Mouse (Mus musculus): ENCODE data around the gene Mmaa. TPM values are rescaled to one million over a fixed set of nuclear protein-coding genes. Genes with fewer than 3 reads are reported as not detected.
A peak's percentile ranks its signal among the peaks of the same experiment; 100 is the strongest.

Mmaa gene
- polyA plus RNA-seq (2015; fragmentation: Nextera tagmentation; extraction: Ambion mirVana) = 19.5 and 19.6 TPM in 2 replicates

- Histone ChIP-seq H3K4me3 (ENCODE audit: low read depth, low read length) (peak within 1 kb of the TSS; percentile 76), H3K9ac (ENCODE audit: low read depth, low read length) (peak within 1 kb of the TSS; percentile 81), H3K27ac (ENCODE audit: low read length) (peak within 1 kb of the TSS; percentile 95), H3K27me3 (ENCODE audit: control insufficient read depth, insufficient read depth, low read depth, low read length) (no peaks in the 10 kb centered on the region), H3K4me2 (ENCODE audit: low read length) (peak within 1 kb of the TSS; percentile 96), H3K4me1 (ENCODE audit: control insufficient read depth, insufficient read depth, low read length) (peaks cover 20% of the 10 kb centered on the region), H3K9me3 (replicated peaks; ENCODE audit: control insufficient read depth, low read length, poor library complexity, severe bottlenecking) (no peaks in the 10 kb centered on the region), H3K36me3 (ENCODE audit: control insufficient read depth, insufficient read depth, low read length) (no peaks in the 10 kb centered on the region)
- WGBS = under 1% methylated on average over 61 of the region's 74 CpGs
- peak; percentile 98 for ATAC-seq
These were observed at the start of gene Mmaa for GRCm38 (mm10) chr8:79294610-79295275. Gene Mmaa, minus strand, starts transcription at chr8:79294937.

DNA sequence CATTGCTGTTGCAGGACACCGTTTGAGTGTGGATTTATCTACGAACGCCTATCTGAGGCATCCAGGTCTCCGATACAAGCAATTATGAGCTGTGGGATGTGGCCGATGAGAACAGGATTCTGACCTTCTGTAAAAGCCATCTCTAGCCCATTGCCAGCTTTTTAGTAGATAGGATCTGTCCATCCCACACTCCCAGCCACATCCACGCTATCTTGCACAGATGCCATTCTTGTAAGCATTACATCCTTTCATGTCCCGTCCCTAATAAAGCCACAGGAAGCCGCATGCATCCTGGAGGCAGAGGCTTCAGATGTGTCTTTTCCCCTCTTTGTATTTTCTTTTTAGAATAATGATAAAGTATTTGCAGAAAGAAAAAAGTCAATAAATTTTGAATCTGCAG, 46.5 kb upstream of the Mmaa start:
- Histone ChIP-seq H3K36me3 (ENCODE audit: control insufficient read depth, insufficient read depth, low read length) (peaks cover 20% of the 10 kb centered on the region), H3K4me1 (ENCODE audit: control insufficient read depth, insufficient read depth, low read length) (no peaks in the 10 kb centered on the region), H3K9me3 (replicated peaks; ENCODE audit: control insufficient read depth, low read length, poor library complexity, severe bottlenecking) (no peaks in the 10 kb centered on the region), H3K4me3 (ENCODE audit: low read depth, low read length) (no peak overlapping the region), H3K4me2 (ENCODE audit: low read length) (no peak overlapping the region), H3K27me3 (ENCODE audit: control insufficient read depth, insufficient read depth, low read depth, low read length) (no peaks in the 10 kb centered on the region), H3K9ac (ENCODE audit: low read depth, low read length) (no peak overlapping the region), H3K27ac (ENCODE audit: low read length) (no peak overlapping the region)
- 84% methylated on average over 8 of the region's 8 CpGs for WGBS
- no peak for ATAC-seq

DNA sequence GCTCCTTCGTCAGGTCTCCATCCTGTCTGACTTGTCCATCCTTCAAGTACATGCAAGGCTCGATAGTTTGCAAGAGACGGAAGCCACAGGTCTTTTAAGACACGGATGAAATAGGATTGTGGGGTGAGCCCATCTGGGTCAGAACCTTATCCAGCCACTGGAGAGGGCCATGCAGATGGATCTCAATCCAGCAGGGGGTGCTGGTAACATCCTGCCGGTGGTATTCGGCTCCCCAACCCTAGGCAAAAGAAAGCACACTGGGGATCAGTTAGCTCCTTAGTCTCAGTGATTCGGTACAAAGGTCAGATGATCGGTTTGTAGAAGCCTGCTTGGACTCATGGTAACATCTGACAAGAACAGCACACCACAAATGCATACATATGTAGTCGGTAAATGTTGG, 44.8 kb upstream of the Mmaa start:
- no peaks in the 10 kb centered on the region for H3K9me3 ChIP-seq (replicated peaks; ENCODE audit: control insufficient read depth, low read length, poor library complexity, severe bottlenecking)
- H3K27me3 ChIP-seq (ENCODE audit: control insufficient read depth, insufficient read depth, low read depth, low read length) = no peaks in the 10 kb centered on the region
- H3K4me1 ChIP-seq (ENCODE audit: control insufficient read depth, insufficient read depth, low read length) = no peaks in the 10 kb centered on the region
- H3K27ac ChIP-seq (ENCODE audit: low read length) = no peak overlapping the region
- no peak overlapping the region for H3K9ac ChIP-seq (ENCODE audit: low read depth, low read length)
- no peak for ATAC-seq
- peaks cover 20% of the 10 kb centered on the region for H3K36me3 ChIP-seq (ENCODE audit: control insufficient read depth, insufficient read depth, low read length)
- 79% methylated on average over 9 of the region's 9 CpGs for WGBS
- no peak overlapping the region for H3K4me3 ChIP-seq (ENCODE audit: low read depth, low read length)
- no peak overlapping the region for H3K4me2 ChIP-seq (ENCODE audit: low read length)

- Histone ChIP-seq H3K4me2 (ENCODE audit: low read length) (no peak overlapping the region), H3K27me3 (ENCODE audit: control insufficient read depth, insufficient read depth, low read depth, low read length) (no peaks in the 10 kb centered on the region), H3K36me3 (ENCODE audit: control insufficient read depth, insufficient read depth, low read length) (peaks cover 18% of the 10 kb centered on the region), H3K27ac (ENCODE audit: low read length) (no peak overlapping the region), H3K4me1 (ENCODE audit: control insufficient read depth, insufficient read depth, low read length) (no peaks in the 10 kb centered on the region), H3K4me3 (ENCODE audit: low read depth, low read length) (no peak overlapping the region), H3K9ac (ENCODE audit: low read depth, low read length) (no peak overlapping the region), H3K9me3 (replicated peaks; ENCODE audit: control insufficient read depth, low read length, poor library complexity, severe bottlenecking) (no peaks in the 10 kb centered on the region)
- ATAC-seq = no peak
- 91% methylated on average over 10 of the region's 10 CpGs for WGBS
These were observed 43.9 kb upstream of the Mmaa start for GRCm38 (mm10) chr8:79338619-79339018.

DNA sequence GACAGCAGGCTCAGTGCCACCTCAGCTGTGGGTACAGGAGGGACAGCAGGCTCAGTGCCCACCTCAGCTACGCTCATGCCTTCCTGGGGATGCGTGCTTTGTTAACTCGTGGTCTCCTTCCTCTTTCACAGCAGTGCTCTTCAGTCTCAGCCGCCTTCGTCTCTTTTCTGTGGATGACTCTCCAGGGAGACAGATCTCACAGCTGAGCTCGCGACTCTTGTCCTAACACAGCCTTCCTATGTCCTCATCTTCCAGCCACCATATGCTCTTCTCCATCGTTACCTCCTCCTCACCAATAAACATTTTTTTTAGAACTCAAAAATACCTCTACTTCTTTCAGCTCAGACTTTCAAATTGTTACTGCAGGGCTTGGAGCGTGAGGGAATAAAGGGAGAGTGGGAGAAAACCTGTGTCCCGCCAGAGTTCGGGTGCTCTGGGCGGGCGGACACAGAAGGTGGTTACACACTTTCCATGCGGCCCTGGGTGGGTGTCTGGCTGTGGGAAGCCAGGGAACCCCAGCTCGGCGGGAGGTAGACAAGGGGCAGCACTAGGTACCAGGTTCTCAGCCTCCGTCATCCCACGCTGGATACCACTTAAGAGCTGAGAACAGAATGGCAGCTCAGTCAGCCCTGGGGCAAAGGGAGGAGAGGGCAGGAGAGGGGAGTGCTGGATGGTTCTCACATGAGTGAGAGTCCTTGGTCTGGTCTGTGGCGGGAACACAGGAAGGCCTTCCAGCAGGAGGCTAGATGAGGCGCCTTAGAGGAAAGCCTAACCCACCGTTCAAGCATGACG, 37.6 kb upstream of the Mmaa start:
- WGBS = 91% methylated on average over 22 of the region's 22 CpGs
- ATAC-seq = no peak

GRCm38 (mm10) chr8:79331571-79331970, 36.8 kb upstream of the Mmaa start:
- Histone ChIP-seq H3K36me3 (ENCODE audit: control insufficient read depth, insufficient read depth, low read length) (no peaks in the 10 kb centered on the region), H3K27me3 (ENCODE audit: control insufficient read depth, insufficient read depth, low read depth, low read length) (no peaks in the 10 kb centered on the region), H3K9ac (ENCODE audit: low read depth, low read length) (no peak overlapping the region), H3K9me3 (replicated peaks; ENCODE audit: control insufficient read depth, low read length, poor library complexity, severe bottlenecking) (no peaks in the 10 kb centered on the region), H3K4me3 (ENCODE audit: low read depth, low read length) (no peak overlapping the region), H3K4me2 (ENCODE audit: low read length) (no peak overlapping the region), H3K4me1 (ENCODE audit: control insufficient read depth, insufficient read depth, low read length) (no peaks in the 10 kb centered on the region), H3K27ac (ENCODE audit: low read length) (no peak overlapping the region)
- 90% methylated on average over 2 of the region's 2 CpGs for WGBS
- ATAC-seq = no peak

More for the DNA sequence above, 37.6 kb upstream of the Mmaa start:
- no peaks in the 10 kb centered on the region for H3K9me3 ChIP-seq (replicated peaks; ENCODE audit: control insufficient read depth, low read length, poor library complexity, severe bottlenecking)
- no peak overlapping the region for H3K4me2 ChIP-seq (ENCODE audit: low read length)
- H3K36me3 ChIP-seq (ENCODE audit: control insufficient read depth, insufficient read depth, low read length) = peaks cover 3% of the 10 kb centered on the region; the same call in 1 of the 2 replicates
- H3K4me3 ChIP-seq (ENCODE audit: low read depth, low read length) = no peak overlapping the region
- H3K9ac ChIP-seq (ENCODE audit: low read depth, low read length) = no peak overlapping the region
- H3K4me1 ChIP-seq (ENCODE audit: control insufficient read depth, insufficient read depth, low read length) = no peaks in the 10 kb centered on the region
- no peaks in the 10 kb centered on the region for H3K27me3 ChIP-seq (ENCODE audit: control insufficient read depth, insufficient read depth, low read depth, low read length)
- H3K27ac ChIP-seq (ENCODE audit: low read length) = no peak overlapping the region

- ATAC-seq = no peak
- Histone ChIP-seq H3K4me3 (ENCODE audit: low read depth, low read length) (no peak overlapping the region), H3K4me2 (ENCODE audit: low read length) (no peak overlapping the region), H3K4me1 (ENCODE audit: control insufficient read depth, insufficient read depth, low read length) (no peaks in the 10 kb centered on the region), H3K27ac (ENCODE audit: low read length) (no peak overlapping the region), H3K9me3 (replicated peaks; ENCODE audit: control insufficient read depth, low read length, poor library complexity, severe bottlenecking) (no peaks in the 10 kb centered on the region), H3K9ac (ENCODE audit: low read depth, low read length) (no peak overlapping the region), H3K27me3 (ENCODE audit: control insufficient read depth, insufficient read depth, low read depth, low read length) (no peaks in the 10 kb centered on the region), H3K36me3 (ENCODE audit: control insufficient read depth, insufficient read depth, low read length) (no peaks in the 10 kb centered on the region)
- 88% methylated on average over 9 of the region's 9 CpGs for WGBS
These were observed 36.3 kb upstream of the Mmaa start for GRCm38 (mm10) chr8:79331017-79331416.

GRCm38 (mm10) chr8:79329735-79330134, 35.0 kb upstream of the Mmaa start:
- Histone ChIP-seq H3K27ac (ENCODE audit: low read length) (no peak overlapping the region), H3K27me3 (ENCODE audit: control insufficient read depth, insufficient read depth, low read depth, low read length) (no peaks in the 10 kb centered on the region), H3K9ac (ENCODE audit: low read depth, low read length) (no peak overlapping the region), H3K36me3 (ENCODE audit: control insufficient read depth, insufficient read depth, low read length) (no peaks in the 10 kb centered on the region), H3K4me2 (ENCODE audit: low read length) (no peak overlapping the region), H3K4me1 (ENCODE audit: control insufficient read depth, insufficient read depth, low read length) (no peaks in the 10 kb centered on the region), H3K9me3 (replicated peaks; ENCODE audit: control insufficient read depth, low read length, poor library complexity, severe bottlenecking) (no peaks in the 10 kb centered on the region), H3K4me3 (ENCODE audit: low read depth, low read length) (no peak overlapping the region)
- 84% methylated on average over 2 of the region's 2 CpGs for WGBS
- ATAC-seq = no peak

DNA sequence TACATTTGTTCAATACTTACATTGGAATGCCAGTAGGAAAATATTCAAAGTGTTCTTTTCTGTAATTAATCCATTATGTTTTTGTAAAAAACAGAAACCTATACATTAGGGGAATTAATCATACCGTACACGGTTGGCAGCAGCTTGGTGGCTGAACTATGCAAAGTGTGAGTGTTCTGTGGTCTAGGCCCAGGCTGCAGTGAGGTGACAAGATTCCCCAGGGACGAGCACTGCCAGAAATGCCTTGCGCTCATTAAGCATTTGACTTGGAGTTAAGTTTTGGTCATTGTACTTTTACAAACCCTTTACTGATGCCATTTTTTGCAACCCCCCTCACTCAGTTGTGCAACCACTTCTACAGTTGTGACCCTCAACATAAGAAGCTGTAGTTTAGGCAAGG, 34.4 kb upstream of the Mmaa start:
- H3K4me2 ChIP-seq (ENCODE audit: low read length) = no peak overlapping the region
- no peak overlapping the region for H3K27ac ChIP-seq (ENCODE audit: low read length)
- no peak for ATAC-seq
- 89% methylated on average over 4 of the region's 4 CpGs for WGBS
- no peaks in the 10 kb centered on the region for H3K27me3 ChIP-seq (ENCODE audit: control insufficient read depth, insufficient read depth, low read depth, low read length)
- no peak overlapping the region for H3K9ac ChIP-seq (ENCODE audit: low read depth, low read length)
- H3K36me3 ChIP-seq (ENCODE audit: control insufficient read depth, insufficient read depth, low read length) = no peaks in the 10 kb centered on the region
- no peak overlapping the region for H3K4me3 ChIP-seq (ENCODE audit: low read depth, low read length)
- no peaks in the 10 kb centered on the region for H3K9me3 ChIP-seq (replicated peaks; ENCODE audit: control insufficient read depth, low read length, poor library complexity, severe bottlenecking)
- H3K4me1 ChIP-seq (ENCODE audit: control insufficient read depth, insufficient read depth, low read length) = 0 out of 2 replicates have a peak, but pooled peaks cover 5% of the 10 kb centered on the region
